Mouse (Mus musculus): Measurements from ENCODE around the gene Hes7.

DNA sequence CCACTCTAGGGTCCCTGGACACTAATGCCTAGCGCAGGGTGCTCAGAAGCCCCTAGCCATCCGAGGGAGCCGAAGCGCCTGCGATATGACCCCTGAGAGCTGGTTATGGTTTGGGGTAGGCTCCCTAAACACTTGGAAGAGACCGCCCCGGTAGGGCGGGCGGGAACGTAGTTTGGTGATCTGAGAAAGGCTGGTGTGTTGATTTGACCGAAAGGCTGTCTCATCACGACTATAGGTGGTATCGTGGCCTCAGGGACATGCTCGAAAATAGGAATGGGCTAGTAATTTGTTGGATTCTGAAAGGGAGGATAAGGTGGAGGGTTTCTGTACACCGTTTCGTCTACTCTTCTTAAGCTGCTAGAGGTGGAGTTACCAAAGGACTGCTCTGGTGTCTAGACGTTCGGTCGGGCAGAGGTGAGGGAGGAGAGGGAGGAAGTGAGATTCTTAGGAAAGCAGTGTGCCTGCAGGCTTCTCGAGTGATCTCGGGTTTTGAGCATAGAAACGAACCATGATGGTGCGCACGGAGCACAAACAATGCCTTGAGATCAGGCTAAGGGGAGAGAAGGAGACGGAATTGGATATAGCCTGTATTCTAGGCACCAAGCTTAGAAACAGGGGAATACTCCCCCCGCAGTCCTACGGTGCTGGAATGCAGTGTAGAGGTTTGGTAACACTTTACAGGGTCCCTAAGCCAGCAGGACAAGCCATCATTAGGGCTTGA lies 24.5 kb upstream of the Hes7 start:
- no peak for TF ChIP-seq CTCF (IDR thresholded peaks at IDR 0.05; ENCODE audit: low read depth)
- no peak for TF ChIP-seq EP300 (IDR thresholded peaks at IDR 0.05; ENCODE audit: low read depth)

Measured in liver, embryonic 14.5 days (tissue).